Mouse (Mus musculus) limb, embryonic 14.5 days (tissue): ENCODE data around the gene Gadd45gip1. TPM values are rescaled to one million over a fixed set of nuclear protein-coding genes. Genes with fewer than 3 reads are reported as not detected.

Source experiments
- ATAC-seq: fragments of 200-750 bp; cut with Nextera tagmentation; 2 replicates; pipeline ENCODE4 v1.8.0; 2017; ENCODE audit warnings: low read depth, moderate number of reproducible peaks, moderate TSS enrichment; ENCODE audit not compliant: low FRiP score
- DNase-seq: peaks from one replicate; pipeline ENCODE4 v3.0.0-alpha.2; 2015; ENCODE audit warnings: low spot score
- H3K27ac ChIP-seq: fragments of 300-500 bp; sonication (generic); replicated peaks from 2 replicates; pipeline ENCODE4 v1.5.1; 2014; ENCODE audit warnings: low read depth, mild to moderate bottlenecking, low read length, moderate library complexity, mixed read lengths
- H3K27me3 ChIP-seq: fragments of 300-500 bp; sonication (generic); 2 replicates; pipeline ENCODE4 v1.6.1; 2014; ENCODE audit warnings: low read length, mixed read lengths; ENCODE audit not compliant: control insufficient read depth, insufficient read depth
- H3K36me3 ChIP-seq: fragments of 300-500 bp; sonication (generic); 2 replicates; pipeline ENCODE4 v1.6.1; 2014; ENCODE audit warnings: mild to moderate bottlenecking, low read length, moderate library complexity, mixed read lengths; ENCODE audit not compliant: control insufficient read depth, insufficient read depth
- H3K4me1 ChIP-seq: fragments of 300-500 bp; sonication (generic); 2 replicates; pipeline ENCODE4 v1.6.1; 2014; ENCODE audit warnings: antibody characterized with exemption, low read length, mixed read lengths; ENCODE audit not compliant: control insufficient read depth, insufficient read depth
- H3K4me2 ChIP-seq: fragments of 300-500 bp; sonication (generic); replicated peaks from 2 replicates; pipeline ENCODE4 v1.6.1; 2014; ENCODE audit warnings: low read depth, mild to moderate bottlenecking, low read length, moderate library complexity; ENCODE audit not compliant: severe bottlenecking
- H3K4me3 ChIP-seq: fragments of 300-500 bp; sonication (generic); replicated peaks from 2 replicates; pipeline ENCODE4 v1.5.1; 2014; ENCODE audit warnings: low read length
- H3K9ac ChIP-seq: fragments of 300-500 bp; sonication (generic); 2 replicates; pipeline ENCODE4 v1.6.1; 2014; ENCODE audit warnings: mild to moderate bottlenecking, low read depth, low read length, moderate library complexity; ENCODE audit not compliant: severe bottlenecking
- H3K9me3 ChIP-seq: fragments of 300-500 bp; sonication (generic); 2 replicates; pipeline ENCODE4 v1.6.1; 2016; ENCODE audit warnings: low read length; ENCODE audit not compliant: control insufficient read depth
- POLR2A ChIP-seq: fragments of 200-500 bp; IDR thresholded peaks from 2 replicates; pipeline ENCODE4 v1.8.0; 2012; ENCODE audit warnings: inconsistent platforms, mild to moderate bottlenecking, moderate library complexity, borderline replicate concordance; ENCODE audit not compliant: insufficient read depth, insufficient read length; ENCODE audit errors: extremely low read depth
- WGBS: fragments of 180-500 bp; shearing (Covaris S2); extraction: QIAGEN DNeasy Blood & Tissue Kit; methylation state at CpG from one replicate; pipeline ENCODE4 v1.1.7; 2014; 5-methylcytosine and 5-hydroxymethylcytosine counted together
- polyA plus RNA-seq, 2 experiments: library from polyadenylated mRNA; depleted of rRNA in 1 of 2; stranded (reverse) in 1 of 2; unstranded in 1 of 2; fragments of >200 nt; fragmentation: Nextera tagmentation in 1 of 2; extraction: Ambion mirVana in 1 of 2; gene quantifications; 2 replicates each; pipeline versions ENCODE4 v1.2.1 to v1.2.3; 2012 to 2014

Gadd45gip1 gene
- polyA plus RNA-seq, 2 experiments = 44.9 to 45.6 TPM

DNA sequence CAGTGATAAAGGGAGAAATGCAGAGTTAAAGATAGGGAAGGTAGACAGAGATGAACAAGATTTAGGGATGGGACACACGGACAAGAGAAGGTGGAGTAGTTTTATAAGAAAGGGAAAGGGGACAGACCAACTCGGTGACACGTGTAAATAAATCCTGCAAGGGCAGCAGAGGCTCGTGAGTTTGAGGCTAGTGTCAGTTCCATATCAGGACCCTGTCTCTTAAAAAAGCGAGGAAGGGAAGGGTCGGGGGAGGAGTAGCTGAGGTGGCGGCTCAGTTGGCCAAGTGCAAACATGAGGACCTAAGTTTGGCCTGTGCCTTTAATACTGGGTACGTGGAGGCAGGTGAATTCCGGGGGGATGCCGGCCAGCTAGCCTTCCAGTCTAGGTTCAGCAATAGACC, 20.0 kb upstream of the Gadd45gip1 start:
- Histone ChIP-seq H3K36me3 (no peaks in the 10 kb centered on the region), H3K27ac (no peak overlapping the region), H3K9ac (peak overlapping the region; percentile 31; the same call in 1 of the 2 replicates), H3K27me3 (no peaks in the 10 kb centered on the region), H3K9me3 (no peaks in the 10 kb centered on the region), H3K4me3 (peak overlapping the region; percentile 35), H3K4me2 (peak overlapping the region; percentile 58), H3K4me1 (peaks cover 11% of the 10 kb centered on the region; the same call in 1 of the 2 replicates)
- WGBS = 33% methylated on average over 10 of the region's 10 CpGs
- ATAC-seq (no peak), DNase-seq (no peak)
- TF ChIP-seq POLR2A = no peak

DNA sequence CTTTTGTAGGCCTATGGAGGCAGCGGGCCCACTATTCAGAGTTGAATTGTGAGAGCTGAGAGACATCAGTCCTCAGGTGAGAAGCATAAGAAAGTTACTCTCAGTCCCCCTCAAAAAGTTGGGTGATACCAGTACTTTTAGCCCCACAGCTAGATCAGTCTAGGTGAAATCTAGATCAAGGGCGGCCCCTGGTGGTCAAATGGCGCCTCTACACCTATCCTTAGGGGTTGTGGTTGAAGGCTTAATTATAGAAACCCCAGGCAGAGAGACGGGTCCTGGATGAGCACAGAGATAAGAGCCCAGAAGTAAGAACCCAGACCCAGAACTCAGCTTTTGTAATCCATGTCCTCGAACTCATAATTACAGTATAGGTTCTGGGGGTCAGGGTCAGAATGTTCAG, 18.3 kb upstream of the Gadd45gip1 start:
- no peaks in the 10 kb centered on the region for H3K27me3 ChIP-seq
- TF ChIP-seq POLR2A = no peak
- WGBS = 1% methylated on average over 5 of the region's 5 CpGs
- no peak overlapping the region for H3K9ac ChIP-seq
- no peak overlapping the region for H3K4me3 ChIP-seq
- H3K27ac ChIP-seq = no peak overlapping the region
- ATAC-seq (peak; percentile 25; the same call in 1 of the 2 replicates), DNase-seq (peak; percentile 92)
- H3K4me2 ChIP-seq = no peak overlapping the region
- peaks cover 11% of the 10 kb centered on the region; the same call in 1 of the 2 replicates for H3K4me1 ChIP-seq
- no peaks in the 10 kb centered on the region for H3K9me3 ChIP-seq
- H3K36me3 ChIP-seq = no peaks in the 10 kb centered on the region

DNA sequence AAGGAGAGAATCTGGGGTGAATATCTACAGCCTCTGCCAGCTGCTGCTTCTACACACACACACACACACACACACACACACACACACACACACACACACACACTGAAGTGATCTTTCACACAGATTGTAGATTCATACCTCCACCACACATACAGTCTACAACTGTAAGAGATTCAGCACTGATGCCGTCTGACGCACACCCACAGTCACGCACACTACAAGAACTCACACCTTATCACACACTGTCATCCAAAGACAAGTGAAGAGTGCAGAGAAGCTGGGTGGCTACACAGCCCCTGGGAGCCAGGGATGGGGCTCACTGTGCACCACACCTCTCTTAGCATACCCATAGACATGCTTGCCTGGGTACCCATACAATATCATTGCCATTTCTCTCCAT, 17.5 kb upstream of the Gadd45gip1 start:
- WGBS = 87% methylated on average over 3 of the region's 3 CpGs
- ATAC-seq = no peak

DNA sequence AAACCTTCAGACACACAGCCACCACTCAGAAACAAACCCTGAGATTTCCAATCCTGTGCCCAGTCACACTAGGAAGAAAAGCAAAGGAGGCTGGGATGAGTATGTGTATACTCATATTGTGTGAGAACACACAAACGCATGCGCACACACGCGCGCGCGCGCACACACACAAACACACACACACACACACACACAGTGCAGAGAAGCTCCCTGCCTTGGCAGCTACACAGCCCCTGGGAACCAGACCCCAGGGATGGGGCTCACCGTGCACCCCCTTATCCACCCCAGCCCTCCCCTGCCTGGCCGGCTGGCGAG, 17.1 kb upstream of the Gadd45gip1 start:
- Histone ChIP-seq H3K27ac (no peak overlapping the region), H3K9ac (no peak overlapping the region), H3K36me3 (no peaks in the 10 kb centered on the region), H3K27me3 (no peaks in the 10 kb centered on the region), H3K9me3 (no peaks in the 10 kb centered on the region), H3K4me3 (no peak overlapping the region), H3K4me1 (peaks cover 11% of the 10 kb centered on the region; the same call in 1 of the 2 replicates), H3K4me2 (no peak overlapping the region)
- DNase-seq (no peak), ATAC-seq (no peak)
- 82% methylated on average over 11 of the region's 11 CpGs for WGBS
- no peak for TF ChIP-seq POLR2A

More for the DNA sequence above, 17.5 kb upstream of the Gadd45gip1 start:
- Histone ChIP-seq H3K27ac (no peak overlapping the region), H3K36me3 (no peaks in the 10 kb centered on the region), H3K27me3 (no peaks in the 10 kb centered on the region), H3K4me1 (peaks cover 11% of the 10 kb centered on the region; the same call in 1 of the 2 replicates), H3K4me2 (no peak overlapping the region), H3K9ac (no peak overlapping the region), H3K4me3 (no peak overlapping the region), H3K9me3 (no peaks in the 10 kb centered on the region)
- DNase-seq = no peak
- no peak for TF ChIP-seq POLR2A

DNA sequence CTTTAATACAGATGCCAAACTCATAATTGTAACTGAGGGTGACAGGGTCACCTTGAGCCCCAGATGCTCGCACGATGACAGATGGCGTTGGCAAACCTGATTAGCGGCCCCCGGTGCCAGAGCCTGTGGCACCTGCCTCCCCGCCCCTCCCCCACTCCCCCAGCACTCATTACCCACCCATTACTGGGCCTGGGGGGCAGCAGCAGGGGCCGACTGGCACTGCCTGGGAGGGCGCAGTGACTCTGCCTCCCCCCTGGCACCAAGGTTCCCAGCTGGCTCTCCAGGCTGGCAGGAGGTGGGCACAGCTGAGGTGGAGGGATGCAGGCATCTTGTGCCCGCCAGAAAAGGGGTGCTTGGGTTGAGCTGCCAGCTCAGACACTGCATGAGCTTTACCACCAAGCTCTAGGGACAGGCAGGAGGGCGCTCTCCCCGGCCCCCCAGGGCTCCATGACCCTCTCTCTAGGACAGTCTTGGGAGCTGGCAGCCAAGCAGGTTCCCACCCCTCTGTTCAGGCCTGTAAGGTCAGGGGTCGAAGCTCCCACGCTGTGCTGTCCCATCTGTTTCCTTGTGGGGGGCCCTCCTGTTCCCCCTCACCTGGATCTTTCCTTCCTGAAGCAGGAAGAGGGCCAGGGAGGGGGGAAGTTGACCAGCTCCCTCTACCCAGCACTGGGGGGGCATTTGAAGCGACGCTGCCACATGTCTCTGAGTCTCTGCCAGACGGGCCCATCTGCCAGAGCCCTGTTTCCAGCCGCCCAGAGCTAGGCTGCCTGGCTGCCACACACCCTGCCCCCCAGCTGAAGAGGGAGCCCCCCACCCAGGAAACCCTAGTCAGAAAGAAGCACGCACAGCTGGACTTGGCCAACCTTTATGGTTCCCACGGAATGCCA, 16.5 kb upstream of the Gadd45gip1 start:
- no peak overlapping the region for H3K4me2 ChIP-seq

More for the DNA sequence above, 16.5 kb upstream of the Gadd45gip1 start:
- 48% methylated on average over 13 of the region's 19 CpGs for WGBS
- Histone ChIP-seq H3K36me3 (no peaks in the 10 kb centered on the region), H3K27me3 (no peaks in the 10 kb centered on the region), H3K4me3 (no peak overlapping the region), H3K27ac (no peak overlapping the region), H3K9ac (no peak overlapping the region), H3K9me3 (no peaks in the 10 kb centered on the region), H3K4me1 (peaks cover 11% of the 10 kb centered on the region; the same call in 1 of the 2 replicates)
- no peak for DNase-seq
- TF ChIP-seq POLR2A = no peak
- no peak for ATAC-seq
